In the genomic region with DNA sequence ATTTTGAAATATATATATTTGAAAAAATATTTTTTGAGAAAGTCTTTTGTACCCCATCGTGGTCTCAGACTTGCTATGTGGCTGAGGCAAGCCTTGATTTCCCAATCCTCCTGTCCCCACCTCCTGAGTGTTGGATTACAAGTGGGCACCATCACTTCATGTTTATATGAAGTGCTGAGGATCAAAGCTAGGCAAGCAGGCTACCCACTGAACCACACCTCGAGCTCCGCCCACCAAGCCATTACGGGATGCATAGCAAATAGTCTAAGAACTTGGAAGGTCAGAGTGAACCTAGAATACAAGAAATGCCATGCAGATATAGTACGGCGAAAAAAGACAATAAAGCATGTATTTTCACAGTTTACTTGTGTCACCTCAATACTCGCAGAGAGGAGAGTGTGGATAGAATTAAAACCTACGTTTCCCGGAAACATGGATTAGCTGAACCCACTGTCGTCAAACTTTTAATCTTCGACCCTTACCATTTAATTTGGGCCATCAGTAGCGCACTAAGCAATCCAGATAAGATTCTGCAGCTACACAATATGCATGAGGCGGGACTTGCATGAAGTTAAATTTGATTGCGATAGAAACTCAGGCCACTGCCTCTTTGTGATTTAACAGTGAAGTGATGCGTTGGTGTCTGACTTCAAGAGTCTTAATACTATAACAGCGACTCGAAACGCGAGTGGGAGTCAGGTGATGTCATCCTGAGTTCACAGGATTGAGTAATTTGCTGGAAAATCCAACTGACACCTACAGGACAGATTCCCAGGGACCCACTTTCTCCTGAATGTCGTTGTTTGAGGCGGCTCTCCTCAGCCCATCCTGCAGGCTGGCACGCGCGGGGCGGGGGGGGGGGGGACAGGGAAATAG, we compare ENCODE assay signal across 8 mouse cellular contexts. TPM values are rescaled to one million over a fixed set of nuclear protein-coding genes. Genes with fewer than 3 reads are reported as not detected.
DNase-seq lines count a peak whose midpoint lies in the region; ATAC-seq and TF ChIP-seq lines count a peak whose summit lies in the region.

No protein-coding gene starts in this region.

- no peaks in the 10 kb centered on the region for H3K9me3 ChIP-seq in heart, postnatal 0 days (replicated peaks; ENCODE audit: control insufficient read depth, low read length)
- no peaks in the 10 kb centered on the region for H3K9me3 ChIP-seq in embryonic facial prominence, embryonic 11.5 days (replicated peaks; ENCODE audit: control insufficient read depth, low read length)
- no peaks in the 10 kb centered on the region for H3K9me3 ChIP-seq in intestine, embryonic 16.5 days (ENCODE audit: control insufficient read depth, low read length)
- H3K9me3 ChIP-seq in midbrain, embryonic 15.5 days = no peaks in the 10 kb centered on the region

- peak overlapping the region; percentile 89 for H3K9ac ChIP-seq in heart, postnatal 0 days (replicated peaks; ENCODE audit: low read depth, low read length)
- peak overlapping the region; percentile 94; the same call in 1 of the 2 replicates for H3K9ac ChIP-seq in embryonic facial prominence, embryonic 11.5 days (replicated peaks; ENCODE audit: low read length)
- H3K9ac ChIP-seq in intestine, embryonic 16.5 days (ENCODE audit: low read depth, low read length) = peak overlapping the region; percentile 82
- H3K9ac ChIP-seq in midbrain, embryonic 15.5 days = peak overlapping the region; percentile 67

- no peaks in the 10 kb centered on the region for H3K36me3 ChIP-seq in heart, postnatal 0 days (replicated peaks; ENCODE audit: control insufficient read depth, insufficient read depth, low read length)
- no peaks in the 10 kb centered on the region for H3K36me3 ChIP-seq in embryonic facial prominence, embryonic 11.5 days (replicated peaks; ENCODE audit: control insufficient read depth, insufficient read depth, low read depth, low read length)
- no peaks in the 10 kb centered on the region for H3K36me3 ChIP-seq in intestine, embryonic 16.5 days (ENCODE audit: control insufficient read depth, insufficient read depth, low read length)
- no peaks in the 10 kb centered on the region for H3K36me3 ChIP-seq in midbrain, embryonic 15.5 days (replicated peaks)
- H3K36me3 ChIP-seq in thymus, adult 2 months (ENCODE audit: control insufficient read depth, insufficient read depth, low read length) = no peaks in the 10 kb centered on the region

- no peak for TF ChIP-seq EP300 in heart, postnatal 0 days (IDR thresholded peaks at IDR 0.05; ENCODE audit: low read depth)

- TF ChIP-seq CTCF in heart, postnatal 0 days (IDR thresholded peaks at IDR 0.05; ENCODE audit: low read depth) = no peak
- no peak for TF ChIP-seq CTCF in thymus, adult 2 months (IDR thresholded peaks at IDR 0.05; ENCODE audit: borderline replicate concordance, control insufficient read depth, extremely low read depth, insufficient read depth, low read length, poor library complexity)

- TF ChIP-seq POLR2A in thymus, adult 2 months (IDR thresholded peaks at IDR 0.05; ENCODE audit: control insufficient read depth, extremely low read depth, insufficient read depth, low read length, poor library complexity) = no peak

- H3K4me3 ChIP-seq in heart, postnatal 0 days (ENCODE audit: low read depth, low read length) = peak overlapping the region; percentile 90
- H3K4me3 ChIP-seq in embryonic facial prominence, embryonic 11.5 days (ENCODE audit: low read depth, low read length) = peak overlapping the region; percentile 94
- peak overlapping the region; percentile 83 for H3K4me3 ChIP-seq in intestine, embryonic 16.5 days (ENCODE audit: low read length)
- H3K4me3 ChIP-seq in midbrain, embryonic 15.5 days = peak overlapping the region; percentile 67
- H3K4me3 ChIP-seq in thymus, adult 2 months (ENCODE audit: control insufficient read depth, insufficient read depth, low read length) = no peak overlapping the region

- H3K27me3 ChIP-seq in heart, postnatal 0 days (ENCODE audit: control insufficient read depth, insufficient read depth, low read length) = no peaks in the 10 kb centered on the region
- H3K27me3 ChIP-seq in embryonic facial prominence, embryonic 11.5 days (ENCODE audit: control insufficient read depth, insufficient read depth, low read length) = no peaks in the 10 kb centered on the region
- no peaks in the 10 kb centered on the region for H3K27me3 ChIP-seq in intestine, embryonic 16.5 days (replicated peaks; ENCODE audit: control insufficient read depth, insufficient read depth, low read length)
- H3K27me3 ChIP-seq in midbrain, embryonic 15.5 days (replicated peaks) = no peaks in the 10 kb centered on the region
- peaks cover 5% of the 10 kb centered on the region; the same call in 1 of the 2 replicates for H3K27me3 ChIP-seq in thymus, adult 2 months (ENCODE audit: control insufficient read depth, insufficient read depth, low read length)

- H3K27ac ChIP-seq in heart, postnatal 0 days (ENCODE audit: low read depth) = no peak overlapping the region
- H3K27ac ChIP-seq in embryonic facial prominence, embryonic 11.5 days (replicated peaks; ENCODE audit: low read depth, low read length) = no peak overlapping the region
- no peak overlapping the region for H3K27ac ChIP-seq in intestine, embryonic 16.5 days (ENCODE audit: low read length)
- no peak overlapping the region for H3K27ac ChIP-seq in midbrain, embryonic 15.5 days
- H3K27ac ChIP-seq in thymus, adult 2 months (ENCODE audit: control insufficient read depth, insufficient read depth, low read length) = no peak overlapping the region

- ATAC-seq in heart, postnatal 0 days (ENCODE audit: insufficient read depth, low read depth) = no peak
- ATAC-seq in embryonic facial prominence, embryonic 11.5 days (replicated peaks; ENCODE audit: insufficient number of reproducible peaks, low FRiP score, low TSS enrichment, low read depth) = no peak
- no peak for ATAC-seq in intestine, embryonic 16.5 days
- peak; percentile 27; the same call in 1 of the 2 replicates for ATAC-seq in midbrain, embryonic 15.5 days (replicated peaks)
- no peak for ATAC-seq in monocyte, adult 5-6 weeks (replicated peaks; ENCODE audit: insufficient number of reproducible peaks, low FRiP score, low TSS enrichment, poor library complexity, severe bottlenecking)

- 11% methylated on average over 25 of the region's 25 CpGs for WGBS in heart, postnatal 0 days
- 13% methylated on average over 25 of the region's 25 CpGs for WGBS in embryonic facial prominence, embryonic 11.5 days
- 9% methylated on average over 24 of the region's 25 CpGs for WGBS in intestine, embryonic 16.5 days
- 13% methylated on average over 23 of the region's 25 CpGs for WGBS in midbrain, embryonic 15.5 days
- WGBS in thymus, adult 2 months = 21% methylated on average over 25 of the region's 25 CpGs

- H3K4me1 ChIP-seq in heart, postnatal 0 days (ENCODE audit: control insufficient read depth, insufficient read depth) = peaks cover 19% of the 10 kb centered on the region; the same call in 1 of the 2 replicates
- no peaks in the 10 kb centered on the region for H3K4me1 ChIP-seq in embryonic facial prominence, embryonic 11.5 days (ENCODE audit: control insufficient read depth, insufficient read depth, low read length)
- peaks cover 16% of the 10 kb centered on the region; the same call in 1 of the 2 replicates for H3K4me1 ChIP-seq in intestine, embryonic 16.5 days (ENCODE audit: control insufficient read depth, insufficient read depth, low read length)
- peaks cover 17% of the 10 kb centered on the region for H3K4me1 ChIP-seq in midbrain, embryonic 15.5 days
- H3K4me1 ChIP-seq in thymus, adult 2 months (replicated peaks; ENCODE audit: control insufficient read depth, insufficient read depth, low read length) = peaks cover 7% of the 10 kb centered on the region

- DNase-seq in heart, postnatal 0 days (ENCODE audit: low spot score) = no peak
- DNase-seq in heart, postnatal 4 days = no peak
- DNase-seq in embryonic facial prominence, embryonic 11.5 days (ENCODE audit: low spot score) = no peak
- no peak for DNase-seq in thymus, postnatal 0 days (ENCODE audit: low spot score)
- no peak for DNase-seq in thymus, adult 2 months

- peak overlapping the region; percentile 67 for H3K4me2 ChIP-seq in heart, postnatal 0 days (ENCODE audit: low read depth, low read length)
- peak overlapping the region; percentile 85 for H3K4me2 ChIP-seq in embryonic facial prominence, embryonic 11.5 days (ENCODE audit: low read depth, low read length)
- H3K4me2 ChIP-seq in intestine, embryonic 16.5 days (ENCODE audit: low read depth, low read length) = peak overlapping the region; percentile 97
- H3K4me2 ChIP-seq in midbrain, embryonic 15.5 days = peak overlapping the region; percentile 86

RNA-seq across cellular contexts. Expression of a gene that starts 0.7 kb away (rescaled TPM):
- total RNA-seq in heart, postnatal 0 days (2014; rRNA removed; ENCODE audit: low replicate concordance) = 34.7 and 58.7 TPM in 2 replicates
- 22.7 and 22.9 TPM in 2 replicates for polyA plus RNA-seq in heart, postnatal 0 days (2015; fragmentation: Nextera tagmentation; extraction: Ambion mirVana)
- total RNA-seq in heart, postnatal 4 days (2021) = 10 to 100 TPM; 55.3 to 65.4 TPM
- polyA plus RNA-seq in embryonic facial prominence, embryonic 11.5 days (2014; fragmentation: Nextera tagmentation; extraction: Ambion mirVana) = 73.0 and 76.6 TPM in 2 replicates
- polyA plus RNA-seq in intestine, embryonic 16.5 days (2015; fragmentation: Nextera tagmentation; extraction: Ambion mirVana) = 26.1 and 28.4 TPM in 2 replicates
- polyA plus RNA-seq in midbrain, embryonic 15.5 days (2015; fragmentation: Nextera tagmentation; extraction: Ambion mirVana) = 52.7 and 56.0 TPM in 2 replicates
- total RNA-seq in monocyte, adult 5-6 weeks (2017) = 17.7 to 27.1 TPM (median 22.0 TPM) in 3 replicates
- polyA plus RNA-seq in thymus, postnatal 0 days (2015; fragmentation: Nextera tagmentation; extraction: Ambion mirVana) = 5.0 and 6.2 TPM in 2 replicates
- 14.4 and 15.5 TPM in 2 replicates for polyA plus RNA-seq in thymus, adult 2 months (2012; rRNA removed)
